Mouse (Mus musculus) E14TG2a.4 (cell line): ENCODE results near the gene Hist1h2bg.

Experiments
- CTCF ChIP-seq: conservative IDR thresholded peaks from 2 replicates; pipeline ENCODE4 v1.5.1; 2014; ENCODE audit warnings: low read length
- NANOG ChIP-seq: IDR thresholded peaks from 2 replicates; pipeline ENCODE4 v1.6.1; 2014; ENCODE audit warnings: borderline replicate concordance, low read length, mixed read lengths
- POU5F1 ChIP-seq: IDR thresholded peaks from 2 replicates; pipeline ENCODE4 v1.6.1; 2014; ENCODE audit warnings: low read length, borderline replicate concordance

- TF ChIP-seq CTCF: no peak
- no peak for TF ChIP-seq NANOG
- no peak for TF ChIP-seq POU5F1
Measured at GRCm38 (mm10) chr13:23530181-23530900, 40.9 kb upstream of the Hist1h2bg start.
